Mouse (Mus musculus): ENCODE measurements around the gene Rdm1. TPM values are rescaled to one million over a fixed set of nuclear protein-coding genes. Genes with fewer than 3 reads are reported as not detected.

Rdm1 gene
- 45.2 TPM for polyA plus RNA-seq (2017; shearing (Covaris generic))

GRCm38 (mm10) chr11:101626995-101627856 is at the start of gene Rdm1:
Gene Rdm1 (plus strand): TSS chr11:101627195.

GRCm38 (mm10) chr11:101582054-101583035 is 44.6 kb upstream of the Rdm1 start, which contains the start of gene Tmem106a:
Gene Tmem106a (plus strand): TSS chr11:101582242.

GRCm38 (mm10) chr11:101599156-101599555 is 27.8 kb upstream of the Rdm1 start, which contains the start of gene Gm11634:
Gene Gm11634 (minus strand): TSS chr11:101599256.

GRCm38 (mm10) chr11:101664825-101665635 is 38.0 kb downstream of the Rdm1 start, which contains the start of gene Arl4d:
Gene Arl4d (plus strand): TSS chr11:101665541.

Other genes with a start within 250 kb of the Rdm1 start
- gene Aarsd1, start 209.6 kb upstream of the Rdm1 start, polyA plus RNA-seq (2017; shearing (Covaris generic)): 26.2 TPM
- gene Gm27029, start 202.4 kb upstream of the Rdm1 start, polyA plus RNA-seq (2017; shearing (Covaris generic)): 3.5 TPM
- gene Rundc1, start 202.1 kb upstream of the Rdm1 start, polyA plus RNA-seq (2017; shearing (Covaris generic)): 33.8 TPM
- gene Ptges3l, start 201.9 kb upstream of the Rdm1 start, polyA plus RNA-seq (2017; shearing (Covaris generic)): 4.8 TPM
- gene Rpl27, start 184.9 kb upstream of the Rdm1 start, polyA plus RNA-seq (2017; shearing (Covaris generic)): 323 TPM
- 127 TPM for gene Ifi35, start 178.8 kb upstream of the Rdm1 start, polyA plus RNA-seq (2017; shearing (Covaris generic))
- 0.27 TPM for gene Rnd2, start 162.2 kb upstream of the Rdm1 start, polyA plus RNA-seq (2017; shearing (Covaris generic))
- gene Vat1, start 161.0 kb upstream of the Rdm1 start, polyA plus RNA-seq (2017; shearing (Covaris generic)): 0.62 TPM
- 2.2 TPM for gene Brca1, start 75.2 kb upstream of the Rdm1 start, polyA plus RNA-seq (2017; shearing (Covaris generic))
- gene Nbr1, start 75.0 kb upstream of the Rdm1 start, polyA plus RNA-seq (2017; shearing (Covaris generic)): 136 TPM
- gene Tmem106a, start 45.0 kb upstream of the Rdm1 start, polyA plus RNA-seq (2017; shearing (Covaris generic)): 15.4 TPM
- not detected for gene Gm11634, start 27.9 kb upstream of the Rdm1 start, polyA plus RNA-seq (2017; shearing (Covaris generic))
- gene Arl4d, start 38.3 kb downstream of the Rdm1 start, polyA plus RNA-seq (2017; shearing (Covaris generic)): 12.0 TPM
- gene Dhx8, start 105.7 kb downstream of the Rdm1 start, polyA plus RNA-seq (2017; shearing (Covaris generic)): 52.8 TPM
- not detected for gene Etv4, start 158.2 kb downstream of the Rdm1 start, polyA plus RNA-seq (2017; shearing (Covaris generic))